Mouse (Mus musculus): ENCODE results near the gene Baat.
A peak's percentile ranks its signal among the peaks of the same experiment; 100 is the strongest.
"Not testable (repeated sequence)": the region's sequence is repeated elsewhere in the genome, so short reads cannot be mapped to it uniquely, and the experiment has no call there.

The Baat gene

DNA sequence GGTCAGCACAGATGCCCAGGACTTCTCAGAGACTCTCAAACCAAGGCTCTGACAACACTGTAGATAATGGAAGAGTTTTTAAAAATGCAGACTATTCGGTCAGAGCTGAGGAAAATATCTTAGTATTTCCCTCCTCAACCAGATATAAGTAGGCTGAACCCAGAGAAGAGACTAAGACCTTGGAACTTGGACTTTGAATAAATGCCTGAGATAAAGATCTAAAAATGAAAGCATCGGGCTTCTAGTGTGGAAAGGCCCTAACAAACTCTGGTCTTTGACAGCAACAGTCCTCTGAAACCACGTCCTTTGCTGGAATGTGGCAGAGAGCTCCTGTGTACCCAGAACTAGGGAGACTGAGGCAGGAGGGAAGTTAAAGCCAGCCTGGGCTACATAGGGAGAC lies at the start of gene Baat:
Gene Baat, minus strand, starts transcription at position 172 of the 400 bp plus-strand sequence.
- no peak for DNase-seq

- DNase-seq: peak; percentile 78
These were observed 47.0 kb upstream of the Baat start for GRCm38 (mm10) chr4:49553380-49553779.

- peak; percentile 81 for DNase-seq
These were observed 43.0 kb upstream of the Baat start, which contains the start of gene Aldob for GRCm38 (mm10) chr4:49549383-49549782. Gene Aldob, minus strand, starts transcription at chr4:49549546.

- no peak for DNase-seq
These were observed 41.3 kb upstream of the Baat start for GRCm38 (mm10) chr4:49547544-49548219.

DNA sequence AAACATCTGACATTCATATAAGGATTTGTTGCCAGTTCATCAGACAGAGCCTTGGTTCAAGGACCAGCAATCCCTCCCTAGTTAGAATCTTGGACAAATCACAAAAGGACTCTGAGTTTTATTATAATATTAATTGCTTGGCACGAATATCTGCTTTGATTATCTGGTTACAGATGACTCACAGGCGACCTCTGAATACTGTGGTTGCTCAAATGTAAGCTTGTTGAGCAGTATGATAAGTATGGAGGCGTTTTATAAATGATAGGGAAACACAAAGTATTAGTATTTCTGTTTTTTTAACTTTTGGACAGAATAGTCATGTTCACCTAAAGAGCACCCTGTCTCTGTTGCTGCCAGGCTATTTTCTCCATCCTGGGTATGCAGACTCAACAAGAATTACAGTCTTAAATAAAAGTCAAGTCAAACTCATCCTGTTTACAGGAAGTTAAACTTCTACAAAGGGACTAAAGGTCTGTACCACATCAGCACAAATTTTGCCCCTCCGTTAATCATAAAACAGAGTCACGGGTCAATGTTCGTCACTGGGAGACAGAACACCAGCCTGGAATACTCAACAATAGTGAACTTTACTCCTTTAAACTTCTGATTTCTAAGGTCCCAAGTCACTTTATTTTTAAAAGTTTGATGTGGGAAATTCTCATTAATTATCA lies 40.7 kb upstream of the Baat start:
- DNase-seq: peak; percentile 73

DNA sequence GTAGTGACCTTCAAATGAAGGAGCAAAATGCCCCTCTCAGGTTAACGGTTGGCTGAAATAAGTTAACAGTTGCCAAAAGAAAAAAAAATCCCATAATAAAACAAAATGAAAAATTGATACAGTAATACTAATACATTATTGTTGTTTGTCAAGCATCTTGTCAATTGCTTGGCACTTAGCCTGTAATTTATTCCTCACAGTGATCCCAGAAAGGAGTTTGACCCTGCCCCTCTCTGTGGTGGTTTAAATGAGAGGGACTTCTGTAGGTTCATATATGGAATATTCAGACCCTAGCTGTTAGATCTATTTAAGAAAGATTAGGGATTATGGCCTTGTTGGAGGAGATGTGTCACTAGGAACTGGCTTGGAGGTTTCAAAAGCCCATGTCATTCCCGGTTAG lies 39.7 kb upstream of the Baat start:
- no peak for DNase-seq

GRCm38 (mm10) chr4:49540966-49541365 lies 34.6 kb upstream of the Baat start:
- no peak for DNase-seq

DNA sequence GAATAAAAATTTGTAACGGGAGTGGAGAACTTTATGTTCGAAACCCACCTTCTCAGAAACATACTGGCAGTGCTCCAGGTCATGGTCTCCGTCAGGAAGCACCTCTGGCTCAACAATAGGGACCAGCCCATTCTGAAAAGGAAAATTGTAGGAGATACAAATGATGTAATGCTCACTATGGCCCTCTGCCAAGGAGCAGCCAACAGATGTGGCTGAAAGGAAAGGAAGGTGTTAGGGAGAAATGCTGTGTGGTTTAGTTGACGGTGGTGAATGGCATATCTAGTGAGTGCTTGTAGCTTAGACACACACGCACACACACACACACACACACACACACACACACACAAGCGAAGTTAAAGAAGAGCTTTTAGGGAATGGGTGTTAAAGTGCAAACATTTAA lies 33.3 kb upstream of the Baat start:
- DNase-seq: peak; percentile 36

GRCm38 (mm10) chr4:49536671-49537070 lies 30.3 kb upstream of the Baat start:
- DNase-seq: no peak

GRCm38 (mm10) chr4:49535675-49536294 lies 29.4 kb upstream of the Baat start:
- DNase-seq: no peak

- no peak for DNase-seq
These were observed 28.7 kb upstream of the Baat start for GRCm38 (mm10) chr4:49535036-49535435.

- no peak for DNase-seq
These were observed 16.2 kb upstream of the Baat start for GRCm38 (mm10) chr4:49522576-49522975.

- no peak for DNase-seq
These were observed 15.0 kb upstream of the Baat start for GRCm38 (mm10) chr4:49521346-49521745.

DNA sequence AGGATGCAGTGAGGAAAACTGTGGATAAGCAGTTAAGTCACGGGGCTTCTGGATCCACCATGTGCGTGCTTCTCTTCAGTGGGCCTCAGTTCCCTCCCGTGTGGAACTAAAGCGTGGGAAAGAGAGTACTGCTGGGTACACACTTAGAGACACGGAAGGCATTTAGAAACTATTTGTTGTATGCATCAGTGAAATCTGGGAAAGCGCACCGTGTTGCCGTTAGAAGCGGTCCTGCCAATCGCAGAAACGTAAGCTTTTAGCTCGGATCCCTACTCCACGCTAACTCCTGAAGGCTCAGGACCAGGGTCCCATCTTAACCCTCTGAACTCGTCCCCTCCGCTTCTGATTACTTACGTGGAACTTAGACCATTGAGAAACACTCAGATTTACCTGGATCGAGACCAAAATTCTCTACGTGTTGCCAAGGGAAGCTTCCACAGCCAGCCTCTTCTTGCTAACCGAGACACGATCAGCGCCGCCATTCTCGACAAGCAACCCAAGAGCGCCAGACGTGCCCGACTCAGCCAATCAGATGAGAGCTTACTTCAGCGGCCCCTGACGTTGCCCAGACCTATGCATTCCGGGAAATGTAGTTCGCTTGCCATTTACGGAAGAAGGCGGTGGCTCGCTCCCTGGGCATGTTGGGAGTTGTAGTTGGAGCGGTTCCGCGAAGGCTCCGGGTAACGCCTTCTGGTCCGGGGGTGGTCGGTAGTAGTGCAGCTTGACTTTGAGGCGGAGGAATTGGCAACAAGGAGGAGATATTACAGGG lies 14.4 kb upstream of the Baat start, which contains the start of the genes Mrpl50 and Zfp189:
Gene Mrpl50, minus strand, starts transcription at position 522 of the 769 bp plus-strand sequence.
Gene Zfp189, plus strand, starts transcription at position 605 of the 769 bp plus-strand sequence.
- peak; percentile 96 for DNase-seq

DNA sequence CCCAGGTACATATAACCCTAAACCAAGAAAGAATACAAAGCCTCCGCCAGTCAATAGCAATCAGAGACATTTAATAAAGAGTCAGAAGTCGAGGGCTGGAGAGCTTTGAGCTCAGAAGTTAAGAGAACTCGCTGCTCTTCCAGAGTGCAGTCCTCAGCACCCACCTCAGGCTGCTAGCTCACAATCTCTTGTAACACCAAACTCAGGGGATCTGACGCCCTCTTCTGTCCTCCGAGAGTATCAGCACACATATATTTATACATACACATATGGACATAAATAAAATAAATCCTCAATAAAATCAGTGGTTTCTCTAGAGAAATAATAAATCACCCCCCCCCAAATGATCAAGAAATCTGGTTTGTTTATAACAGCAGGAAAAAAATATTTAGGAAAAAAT lies 13.1 kb upstream of the Baat start:
- DNase-seq: no peak

DNA sequence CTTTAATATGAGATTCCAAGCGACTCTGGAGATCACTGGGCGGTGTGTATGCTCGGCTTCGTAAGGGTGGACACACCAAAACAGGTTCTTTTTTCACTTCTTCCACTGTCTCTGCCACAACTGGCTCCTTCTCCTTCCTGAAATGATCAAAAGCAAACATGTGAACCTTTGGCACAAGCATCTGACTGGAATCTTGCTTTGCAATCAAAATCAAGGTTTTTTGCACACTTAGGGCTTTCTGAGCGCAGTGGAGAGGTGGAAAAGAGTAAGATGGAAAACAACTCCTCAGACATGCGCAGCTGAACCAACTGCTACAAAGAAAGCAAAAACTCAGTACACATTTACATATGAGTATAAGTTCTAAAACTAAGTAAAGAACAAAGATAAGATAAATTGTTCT lies 8.1 kb upstream of the Baat start:
- DNase-seq: no peak

DNA sequence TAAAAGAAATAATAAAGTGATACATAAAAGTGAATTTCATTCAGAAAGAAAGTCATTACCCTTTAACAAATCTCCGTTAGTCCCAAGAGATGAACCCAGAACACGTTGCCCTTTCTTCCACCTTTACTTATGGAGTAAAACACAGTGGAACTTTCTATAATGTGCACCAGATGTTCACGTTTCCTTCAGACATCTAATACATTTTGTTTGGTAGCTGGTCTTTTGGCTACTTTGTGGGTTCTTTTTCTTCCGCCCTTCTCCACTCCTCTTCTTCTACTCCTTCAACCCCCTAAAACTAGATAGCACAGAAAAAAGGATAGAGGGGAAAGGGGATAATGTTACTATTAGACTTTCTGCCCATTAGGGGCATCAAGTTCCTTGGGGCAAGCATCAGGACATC lies 6.3 kb upstream of the Baat start:
- no peak for DNase-seq

DNA sequence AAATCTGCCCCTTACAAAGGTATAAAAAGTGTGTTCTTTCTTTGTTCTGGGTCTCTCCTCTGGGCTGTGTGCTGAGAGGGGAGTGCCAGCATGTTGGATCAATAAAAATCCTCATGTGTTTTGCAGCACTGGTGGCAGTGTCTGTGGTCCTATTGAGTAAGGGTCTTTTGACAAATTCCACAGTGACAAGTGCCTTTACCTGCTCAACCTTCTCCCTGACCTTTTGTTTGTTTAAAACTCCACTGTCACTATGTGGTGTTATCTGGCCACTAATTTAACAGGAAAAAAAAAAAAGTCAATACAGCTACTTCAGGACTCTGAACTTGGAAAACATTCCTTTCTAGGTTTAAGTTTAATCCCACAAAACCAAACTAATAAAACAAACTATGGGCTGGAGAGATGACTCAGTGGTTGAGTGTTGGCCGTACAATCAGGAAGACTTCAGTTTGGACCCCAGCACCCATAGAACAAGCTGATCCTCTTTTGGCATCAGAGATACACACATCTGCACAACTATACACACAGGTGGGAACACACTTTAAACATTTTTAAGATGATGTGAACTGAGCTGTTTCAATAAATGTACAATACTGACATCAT lies 4.0 kb upstream of the Baat start:
- DNase-seq: not testable (repeated sequence)

GRCm38 (mm10) chr4:49509183-49509582 lies 2.8 kb upstream of the Baat start:
- peak; percentile 35 for DNase-seq

GRCm38 (mm10) chr4:49503563-49503962 lies 2.8 kb downstream of the Baat start:
- no peak for DNase-seq

DNA sequence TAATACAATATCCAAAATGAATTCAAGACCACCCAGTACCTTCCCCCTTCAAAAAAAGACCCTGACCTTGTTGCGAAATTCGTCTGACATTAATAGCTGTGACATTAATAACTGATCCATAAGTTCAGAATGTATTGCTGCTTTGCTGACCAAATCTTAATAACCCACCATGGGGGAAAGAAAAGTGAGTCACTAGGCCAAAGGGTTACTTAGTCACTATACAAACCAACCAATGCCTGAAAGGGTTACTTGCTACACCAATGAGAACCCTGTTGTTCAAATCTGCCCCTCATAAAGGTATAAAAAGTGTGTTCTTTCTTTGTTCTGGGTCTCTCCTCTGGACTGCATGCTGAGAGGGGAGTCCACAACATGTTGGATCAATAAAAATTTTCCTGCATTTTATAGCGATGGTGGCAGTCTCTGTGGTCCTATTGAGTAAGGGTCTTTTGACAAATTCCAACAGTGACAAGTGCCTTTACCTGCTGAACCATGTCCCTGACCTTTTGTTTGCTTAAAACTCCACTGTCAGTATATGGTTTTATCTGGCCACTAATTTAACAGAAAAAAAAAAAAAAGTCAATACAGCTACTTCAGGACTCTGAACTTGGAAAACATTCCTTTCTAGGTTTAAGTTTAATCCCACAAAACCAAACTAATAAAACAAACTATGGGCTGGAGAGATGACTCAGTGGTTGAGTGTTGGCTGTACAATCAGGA lies 20.3 kb downstream of the Baat start:
- DNase-seq: not testable (repeated sequence)

GRCm38 (mm10) chr4:49485442-49485841 lies 20.9 kb downstream of the Baat start:
- DNase-seq: peak; percentile 72

Data from kidney, postnatal 14 days (tissue).